Mouse (Mus musculus) granulocyte monocyte progenitor cell, adult 5-6 weeks (primary cell): ENCODE measurements around the gene Cstad. TPM values are rescaled to one million over a fixed set of nuclear protein-coding genes. Genes with fewer than 3 reads are reported as not detected.

Experiments used
- ATAC-seq: replicated peaks from 2 replicates; pipeline ENCODE4 v1.8.0; 2016; ENCODE audit warnings: mild to moderate bottlenecking, moderate TSS enrichment, inconsistent platforms; ENCODE audit not compliant: poor library complexity, severe bottlenecking
- total RNA-seq, 2 experiments: library from RNA; stranded (forward) in 1 of 2; stranded (reverse) in 1 of 2; fragments of 200-712, 200-1000 nt in 1 of 2; fragments of >200 nt in 1 of 2; fragmentation: Nextera tagmentation in 1 of 2; gene quantifications; 2 replicates each; pipeline ENCODE4 v1.2.3; 2014 to 2017

Cstad gene
- total RNA-seq, 2 experiments from 2014 or later, result not detected

DNA sequence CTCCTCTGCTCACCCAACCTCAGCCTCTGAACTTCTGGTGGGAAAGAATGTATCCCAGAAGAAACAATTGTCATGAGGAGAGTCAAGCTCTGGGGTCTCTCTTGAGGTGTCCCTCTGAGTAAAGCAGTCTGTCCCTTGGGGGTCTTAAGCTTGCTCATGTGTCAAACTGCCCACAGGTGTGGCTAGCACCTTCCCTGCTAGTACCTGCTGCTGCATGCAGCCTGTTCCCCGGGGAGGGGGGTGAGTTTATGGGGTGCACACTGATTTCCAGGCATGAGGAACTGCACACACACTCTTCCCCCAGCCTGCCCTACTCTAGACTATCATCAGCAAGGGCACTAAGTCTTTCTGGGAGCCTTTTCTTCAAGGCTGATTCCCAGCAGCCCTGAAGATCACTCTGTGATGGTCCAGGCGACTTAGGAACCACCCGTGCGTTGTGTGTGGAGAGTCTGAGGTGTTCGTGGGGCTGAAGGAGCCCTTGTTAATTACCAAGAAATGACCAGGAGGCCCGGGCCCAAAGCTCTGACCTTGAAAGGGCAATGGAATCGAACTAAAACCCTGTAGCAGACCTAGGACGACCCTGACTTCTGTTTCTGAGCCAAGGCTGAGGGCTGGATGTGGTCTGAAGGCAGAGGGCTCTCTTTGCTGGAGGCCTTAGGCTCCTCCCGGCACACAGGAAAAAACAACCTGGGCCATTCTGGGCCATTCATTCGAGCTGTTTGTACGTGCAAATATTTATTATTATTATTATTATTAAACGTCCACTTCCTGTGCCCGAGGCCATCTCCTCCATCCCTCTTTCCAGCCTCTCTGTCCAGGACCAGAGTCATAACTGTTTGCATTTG is 62.1 kb downstream of the Cstad start:
- ATAC-seq, result no peak

DNA sequence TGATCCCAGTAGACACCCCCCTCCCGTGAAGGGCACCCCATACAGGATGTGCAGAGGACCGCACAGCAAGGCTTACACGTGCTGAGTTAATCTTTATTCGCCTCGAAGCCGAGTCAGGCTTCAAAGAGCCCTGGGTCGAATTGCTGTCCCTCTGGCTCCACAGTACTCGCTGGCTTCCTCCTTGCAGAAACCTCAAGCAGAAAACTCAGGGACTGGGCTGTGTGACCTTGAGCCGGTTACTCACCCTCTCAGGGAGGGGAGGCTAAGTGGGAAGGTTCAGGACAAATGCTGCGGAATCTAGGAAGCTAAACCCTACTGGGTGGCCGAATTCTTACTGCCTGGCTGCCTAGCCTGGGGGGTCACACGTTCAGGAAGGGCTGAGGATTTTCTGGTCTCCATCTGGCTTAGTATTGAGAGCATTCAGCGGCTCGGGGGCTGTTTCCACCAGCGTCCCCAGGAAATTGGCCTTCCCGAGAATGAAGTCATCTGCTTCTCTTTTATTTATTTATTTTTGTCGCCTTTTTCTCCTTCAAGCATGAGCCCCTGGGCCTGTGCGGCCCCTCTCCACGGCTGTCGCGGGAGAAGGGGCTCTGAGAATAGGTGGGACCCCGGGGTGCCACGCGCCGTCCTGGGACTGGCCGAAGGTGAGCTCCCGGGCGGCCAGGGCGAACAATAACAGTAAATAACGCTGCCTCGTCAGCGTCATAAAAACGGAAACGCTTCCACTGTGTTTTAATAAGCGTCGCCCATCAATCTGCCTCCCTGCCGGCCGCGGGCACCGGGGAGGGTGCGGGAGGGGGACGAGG is 63.0 kb downstream of the Cstad start:
- 0 out of 2 replicates have a peak, but pooled peaks have one; percentile 15 for ATAC-seq

DNA sequence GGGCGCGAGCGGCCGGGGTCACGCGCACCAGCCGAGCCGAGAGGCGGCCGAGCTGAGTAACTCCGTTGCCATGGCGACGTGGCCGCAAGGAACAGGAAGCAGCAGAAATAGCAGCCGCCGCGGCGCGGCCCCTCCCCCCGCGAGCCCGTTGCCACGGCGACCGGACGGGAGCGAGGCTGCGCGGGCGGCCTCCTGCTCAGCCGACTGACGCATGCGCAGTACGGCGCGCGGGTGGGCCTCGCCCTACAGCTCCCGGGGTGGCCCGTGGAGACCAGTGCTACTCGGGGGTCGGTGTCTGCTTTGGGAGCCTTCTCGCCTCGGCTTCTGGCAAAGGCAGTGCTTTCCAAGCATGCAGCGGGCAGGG is 63.6 kb downstream of the Cstad start:
- ATAC-seq, result peak; percentile 88

Other genes starting within 250 kb of the Cstad start
- gene Sh3glb2, start 235.7 kb upstream of the Cstad start, total RNA-seq (2014; fragmentation: Nextera tagmentation), result 32.3 and 47.4 TPM in 2 replicates
- 23.1 and 41.1 TPM in 2 replicates for gene Sh3glb2, start 235.7 kb upstream of the Cstad start, total RNA-seq (2017)
- 6.8 and 13.5 TPM in 2 replicates for gene Miga2, start 230.8 kb upstream of the Cstad start, total RNA-seq (2014; fragmentation: Nextera tagmentation)
- gene Miga2, start 230.8 kb upstream of the Cstad start, total RNA-seq (2017), result 7.0 and 7.3 TPM in 2 replicates
- 13.4 and 17.5 TPM in 2 replicates for gene Dolpp1, start 202.8 kb upstream of the Cstad start, total RNA-seq (2014; fragmentation: Nextera tagmentation)
- 19.1 and 29.6 TPM in 2 replicates for gene Dolpp1, start 202.8 kb upstream of the Cstad start, total RNA-seq (2017)
- gene Crat, start 179.2 kb upstream of the Cstad start, total RNA-seq (2014; fragmentation: Nextera tagmentation), result 18.1 and 35.3 TPM in 2 replicates
- gene Crat, start 179.2 kb upstream of the Cstad start, total RNA-seq (2017), result 7.1 and 14.7 TPM in 2 replicates
- gene Ptpa, start 179.0 kb upstream of the Cstad start, total RNA-seq (2014; fragmentation: Nextera tagmentation), result 127 and 167 TPM in 2 replicates
- gene Ptpa, start 179.0 kb upstream of the Cstad start, total RNA-seq (2017), result 58.5 and 61.0 TPM in 2 replicates
- gene Ier5l, start 120.8 kb upstream of the Cstad start, total RNA-seq (2014; fragmentation: Nextera tagmentation), result not detected in 2 replicates
- 0.56 and 3.2 TPM in 2 replicates for gene Ier5l, start 120.8 kb upstream of the Cstad start, total RNA-seq (2017)
- gene 1700001O22Rik, start 208.6 kb downstream of the Cstad start, total RNA-seq (2014; fragmentation: Nextera tagmentation), result not detected in 2 replicates
- 0.73 TPM in 1 of 2 replicates, not detected in the other for gene 1700001O22Rik, start 208.6 kb downstream of the Cstad start, total RNA-seq (2017)
- gene Ntmt1, start 212.8 kb downstream of the Cstad start, total RNA-seq (2014; fragmentation: Nextera tagmentation), result 20.2 and 26.8 TPM in 2 replicates
- gene Ntmt1, start 212.8 kb downstream of the Cstad start, total RNA-seq (2017), result 16.2 and 18.6 TPM in 2 replicates
- gene Asb6, start 235.3 kb downstream of the Cstad start, total RNA-seq (2014; fragmentation: Nextera tagmentation), result 8.4 and 18.9 TPM in 2 replicates
- 12.2 and 27.1 TPM in 2 replicates for gene Asb6, start 235.3 kb downstream of the Cstad start, total RNA-seq (2017)
- not detected in 2 replicates for gene Prrx2, start 239.9 kb downstream of the Cstad start, total RNA-seq (2014; fragmentation: Nextera tagmentation)
- not detected in 2 replicates for gene Prrx2, start 239.9 kb downstream of the Cstad start, total RNA-seq (2017)